Mouse (Mus musculus): ENCODE measurements around the gene St6galnac3. TPM values are rescaled to one million over a fixed set of nuclear protein-coding genes. Genes with fewer than 3 reads are reported as not detected.

St6galnac3 gene
- polyA plus RNA-seq, 1 experiment from 2014 or later: 10.5 TPM

- no peak overlapping the region for H3K27ac ChIP-seq (ENCODE audit: low read length)
- H3K27me3 ChIP-seq (ENCODE audit: control insufficient read depth, insufficient read depth, low read depth, low read length): no peaks in the 10 kb centered on the region
- H3K9me3 ChIP-seq (replicated peaks; ENCODE audit: control insufficient read depth, low read length): no peaks in the 10 kb centered on the region
- no peak overlapping the region for H3K4me3 ChIP-seq (ENCODE audit: low read depth, low read length)
- H3K4me2 ChIP-seq (ENCODE audit: low read depth, low read length): no peak overlapping the region
- WGBS (ENCODE audit: insufficient replicate concordance): 85% methylated on average over 5 of the region's 5 CpGs
- no peaks in the 10 kb centered on the region for H3K36me3 ChIP-seq (ENCODE audit: control insufficient read depth, insufficient read depth)
- ATAC-seq (ENCODE audit: low read depth): no peak
- peaks cover 5% of the 10 kb centered on the region for H3K4me1 ChIP-seq (ENCODE audit: control insufficient read depth, low read depth, low read length)
- H3K9ac ChIP-seq (ENCODE audit: low read depth, low read length): no peak overlapping the region
Observed at GRCm38 (mm10) chr3:153641805-153642204, 83.2 kb downstream of the St6galnac3 start.

GRCm38 (mm10) chr3:153637336-153637735 lies 87.6 kb downstream of the St6galnac3 start:
- Histone ChIP-seq H3K4me1 (ENCODE audit: control insufficient read depth, low read depth, low read length) (no peaks in the 10 kb centered on the region), H3K27ac (ENCODE audit: low read length) (no peak overlapping the region), H3K9me3 (replicated peaks; ENCODE audit: control insufficient read depth, low read length) (no peaks in the 10 kb centered on the region), H3K4me3 (ENCODE audit: low read depth, low read length) (no peak overlapping the region), H3K4me2 (ENCODE audit: low read depth, low read length) (no peak overlapping the region), H3K9ac (ENCODE audit: low read depth, low read length) (no peak overlapping the region), H3K27me3 (ENCODE audit: control insufficient read depth, insufficient read depth, low read depth, low read length) (no peaks in the 10 kb centered on the region), H3K36me3 (ENCODE audit: control insufficient read depth, insufficient read depth) (no peaks in the 10 kb centered on the region)
- no peak for ATAC-seq (ENCODE audit: low read depth)
- no CpG with 5 or more reads among the region's 1 CpGs for WGBS (ENCODE audit: insufficient replicate concordance)

DNA sequence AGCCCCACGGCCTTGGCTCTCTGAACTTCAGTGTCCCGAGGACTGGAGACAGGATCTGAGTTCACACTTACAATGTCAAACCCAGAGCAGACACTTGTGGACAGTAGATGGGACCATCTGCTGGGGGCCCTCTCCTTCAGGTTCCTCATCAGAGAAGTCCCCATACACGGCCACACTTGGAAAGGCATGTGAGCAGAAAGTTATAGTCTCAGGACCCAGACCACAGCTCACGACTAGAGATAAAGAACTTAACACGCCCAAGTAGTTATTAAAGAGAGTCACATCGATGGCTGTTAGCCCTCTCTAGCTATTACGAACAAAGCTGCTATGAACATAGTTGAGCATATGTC lies 88.2 kb downstream of the St6galnac3 start:
- Histone ChIP-seq H3K27me3 (ENCODE audit: control insufficient read depth, insufficient read depth, low read depth, low read length) (no peaks in the 10 kb centered on the region), H3K27ac (ENCODE audit: low read length) (no peak overlapping the region), H3K9me3 (replicated peaks; ENCODE audit: control insufficient read depth, low read length) (no peaks in the 10 kb centered on the region), H3K4me1 (ENCODE audit: control insufficient read depth, low read depth, low read length) (no peaks in the 10 kb centered on the region), H3K36me3 (ENCODE audit: control insufficient read depth, insufficient read depth) (no peaks in the 10 kb centered on the region), H3K4me2 (ENCODE audit: low read depth, low read length) (no peak overlapping the region), H3K9ac (ENCODE audit: low read depth, low read length) (no peak overlapping the region), H3K4me3 (ENCODE audit: low read depth, low read length) (no peak overlapping the region)
- WGBS (ENCODE audit: insufficient replicate concordance): 31% methylated on average over 7 of the region's 7 CpGs
- peak; percentile 19; the same call in 1 of the 2 replicates for ATAC-seq (ENCODE audit: low read depth)

GRCm38 (mm10) chr3:153636094-153636803 lies 88.7 kb downstream of the St6galnac3 start:
- H3K27ac ChIP-seq (ENCODE audit: low read length): no peak overlapping the region
- no peak overlapping the region for H3K4me3 ChIP-seq (ENCODE audit: low read depth, low read length)
- 47% methylated on average over 2 of the region's 2 CpGs for WGBS (ENCODE audit: insufficient replicate concordance)
- no peaks in the 10 kb centered on the region for H3K9me3 ChIP-seq (replicated peaks; ENCODE audit: control insufficient read depth, low read length)
- no peaks in the 10 kb centered on the region for H3K36me3 ChIP-seq (ENCODE audit: control insufficient read depth, insufficient read depth)
- ATAC-seq (ENCODE audit: low read depth): no peak
- no peaks in the 10 kb centered on the region for H3K4me1 ChIP-seq (ENCODE audit: control insufficient read depth, low read depth, low read length)
- H3K4me2 ChIP-seq (ENCODE audit: low read depth, low read length): no peak overlapping the region
- H3K9ac ChIP-seq (ENCODE audit: low read depth, low read length): no peak overlapping the region
- no peaks in the 10 kb centered on the region for H3K27me3 ChIP-seq (ENCODE audit: control insufficient read depth, insufficient read depth, low read depth, low read length)

- Histone ChIP-seq H3K9ac (ENCODE audit: low read depth, low read length) (no peak overlapping the region), H3K27ac (ENCODE audit: low read length) (no peak overlapping the region), H3K4me2 (ENCODE audit: low read depth, low read length) (no peak overlapping the region), H3K9me3 (replicated peaks; ENCODE audit: control insufficient read depth, low read length) (no peaks in the 10 kb centered on the region), H3K27me3 (ENCODE audit: control insufficient read depth, insufficient read depth, low read depth, low read length) (no peaks in the 10 kb centered on the region), H3K4me1 (ENCODE audit: control insufficient read depth, low read depth, low read length) (no peaks in the 10 kb centered on the region), H3K4me3 (ENCODE audit: low read depth, low read length) (no peak overlapping the region), H3K36me3 (ENCODE audit: control insufficient read depth, insufficient read depth) (no peaks in the 10 kb centered on the region)
- no peak; the same call in 1 of the 2 replicates for ATAC-seq (ENCODE audit: low read depth)
- WGBS (ENCODE audit: insufficient replicate concordance): 71% methylated on average over 10 of the region's 10 CpGs
Observed at GRCm38 (mm10) chr3:153631988-153632672, 92.8 kb downstream of the St6galnac3 start.

DNA sequence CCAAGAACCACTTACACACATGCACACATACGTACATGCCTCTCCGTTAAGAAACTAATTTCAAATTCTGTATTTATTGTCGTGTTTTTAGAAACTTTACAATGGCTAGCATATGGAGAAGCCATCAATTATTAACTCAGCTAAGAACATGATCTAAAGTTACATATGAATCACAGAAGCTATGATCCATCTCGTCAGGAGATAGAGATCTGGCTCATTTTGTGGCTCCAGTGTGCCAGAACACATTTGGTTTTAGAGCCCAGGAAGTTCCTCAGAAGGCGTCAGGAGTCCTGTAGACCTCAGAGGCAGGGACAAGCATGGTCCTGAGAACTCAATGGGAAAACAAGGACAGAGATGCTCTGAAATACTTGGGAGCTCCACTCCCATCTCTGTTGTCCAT lies 98.7 kb downstream of the St6galnac3 start:
- no peaks in the 10 kb centered on the region for H3K9me3 ChIP-seq (replicated peaks; ENCODE audit: control insufficient read depth, low read length)
- no peak for ATAC-seq (ENCODE audit: low read depth)
- no peak overlapping the region for H3K4me2 ChIP-seq (ENCODE audit: low read depth, low read length)
- no peak overlapping the region for H3K27ac ChIP-seq (ENCODE audit: low read length)
- no peaks in the 10 kb centered on the region for H3K36me3 ChIP-seq (ENCODE audit: control insufficient read depth, insufficient read depth)
- no peak overlapping the region for H3K4me3 ChIP-seq (ENCODE audit: low read depth, low read length)
- no peak overlapping the region for H3K9ac ChIP-seq (ENCODE audit: low read depth, low read length)
- no peaks in the 10 kb centered on the region for H3K27me3 ChIP-seq (ENCODE audit: control insufficient read depth, insufficient read depth, low read depth, low read length)
- no peaks in the 10 kb centered on the region for H3K4me1 ChIP-seq (ENCODE audit: control insufficient read depth, low read depth, low read length)
- 74% methylated on average over 5 of the region's 5 CpGs for WGBS (ENCODE audit: insufficient replicate concordance)

DNA sequence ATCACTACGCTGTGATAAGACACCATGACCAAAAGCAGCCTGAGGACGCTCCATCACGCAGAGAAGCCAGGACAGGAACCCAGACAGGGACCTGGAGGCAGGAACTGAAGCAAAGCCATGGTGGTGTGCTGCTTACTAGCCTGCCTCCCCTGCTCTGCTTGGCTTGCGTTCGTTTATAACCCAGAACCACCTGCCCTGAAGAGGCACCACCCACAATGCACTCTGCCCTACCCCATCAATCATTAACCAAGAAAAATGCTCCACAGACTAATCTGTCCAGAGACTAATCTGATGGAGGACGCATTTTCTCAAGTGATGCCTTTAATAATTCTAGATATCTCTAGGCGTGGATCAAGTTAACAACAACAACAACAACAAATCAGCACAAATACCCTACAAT lies 106.0 kb downstream of the St6galnac3 start:
- no peak overlapping the region for H3K4me3 ChIP-seq (ENCODE audit: low read depth, low read length)
- ATAC-seq (ENCODE audit: low read depth): peak; percentile 45
- H3K27ac ChIP-seq (ENCODE audit: low read length): no peak overlapping the region
- H3K4me1 ChIP-seq (ENCODE audit: control insufficient read depth, low read depth, low read length): no peaks in the 10 kb centered on the region; the same call in none of the 2 replicates
- no peaks in the 10 kb centered on the region for H3K27me3 ChIP-seq (ENCODE audit: control insufficient read depth, insufficient read depth, low read depth, low read length)
- no peak overlapping the region for H3K9ac ChIP-seq (ENCODE audit: low read depth, low read length)
- WGBS (ENCODE audit: insufficient replicate concordance): 76% methylated on average over 7 of the region's 7 CpGs
- H3K36me3 ChIP-seq (ENCODE audit: control insufficient read depth, insufficient read depth): no peaks in the 10 kb centered on the region
- no peak overlapping the region for H3K4me2 ChIP-seq (ENCODE audit: low read depth, low read length)
- no peaks in the 10 kb centered on the region for H3K9me3 ChIP-seq (replicated peaks; ENCODE audit: control insufficient read depth, low read length)

GRCm38 (mm10) chr3:153616849-153617248 lies 108.1 kb downstream of the St6galnac3 start:
- no peaks in the 10 kb centered on the region for H3K27me3 ChIP-seq (ENCODE audit: control insufficient read depth, insufficient read depth, low read depth, low read length)
- no peak overlapping the region for H3K4me2 ChIP-seq (ENCODE audit: low read depth, low read length)
- H3K9ac ChIP-seq (ENCODE audit: low read depth, low read length): no peak overlapping the region
- whole genome bisulfite sequencing (ENCODE audit: insufficient replicate concordance): 36% methylated on average over 8 of the region's 8 CpGs
- H3K36me3 ChIP-seq (ENCODE audit: control insufficient read depth, insufficient read depth): no peaks in the 10 kb centered on the region
- no peaks in the 10 kb centered on the region for H3K9me3 ChIP-seq (replicated peaks; ENCODE audit: control insufficient read depth, low read length)
- no peak overlapping the region for H3K4me3 ChIP-seq (ENCODE audit: low read depth, low read length)
- no peak for ATAC-seq (ENCODE audit: low read depth)
- H3K4me1 ChIP-seq (ENCODE audit: control insufficient read depth, low read depth, low read length): no peaks in the 10 kb centered on the region; the same call in none of the 2 replicates
- no peak overlapping the region for H3K27ac ChIP-seq (ENCODE audit: low read length)

DNA sequence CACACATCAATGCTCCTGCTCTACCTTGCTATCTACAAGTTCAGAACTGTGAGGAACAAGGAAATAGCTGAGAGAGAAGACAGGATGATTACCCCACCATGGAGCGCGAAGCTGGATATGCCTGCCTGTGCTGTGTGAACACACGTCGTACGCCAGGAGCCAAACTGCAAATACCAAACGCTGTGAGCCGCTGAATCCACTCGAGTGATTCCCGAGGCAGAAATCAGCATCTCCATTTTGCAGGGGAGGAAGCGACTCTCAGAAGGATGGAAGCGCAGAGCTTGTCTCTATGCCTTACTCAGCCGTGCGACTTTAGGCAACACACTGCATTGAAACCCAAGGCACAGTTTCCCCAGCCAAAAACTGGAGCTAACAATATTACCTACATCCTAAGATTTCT lies 114.7 kb downstream of the St6galnac3 start:
- Histone ChIP-seq H3K27me3 (ENCODE audit: control insufficient read depth, insufficient read depth, low read depth, low read length) (no peaks in the 10 kb centered on the region), H3K4me3 (ENCODE audit: low read depth, low read length) (no peak overlapping the region), H3K36me3 (ENCODE audit: control insufficient read depth, insufficient read depth) (no peaks in the 10 kb centered on the region), H3K4me1 (ENCODE audit: control insufficient read depth, low read depth, low read length) (no peaks in the 10 kb centered on the region), H3K9ac (ENCODE audit: low read depth, low read length) (no peak overlapping the region), H3K27ac (ENCODE audit: low read length) (no peak overlapping the region), H3K9me3 (replicated peaks; ENCODE audit: control insufficient read depth, low read length) (no peaks in the 10 kb centered on the region), H3K4me2 (ENCODE audit: low read depth, low read length) (no peak overlapping the region)
- ATAC-seq (ENCODE audit: low read depth): no peak
- WGBS (ENCODE audit: insufficient replicate concordance): 83% methylated on average over 13 of the region's 13 CpGs
